Mouse (Mus musculus) layer of hippocampus, adult 2 months (tissue): Measurements from ENCODE around the gene Rbpms2. TPM values are rescaled to one million over a fixed set of nuclear protein-coding genes. Genes with fewer than 3 reads are reported as not detected.

ENCODE experiments used
- DNase-seq, 2 experiments: peaks; one replicate each; pipeline ENCODE4 v3.0.0; 2022; ENCODE audit warnings: low spot score in 2 of 2
- H3K27ac ChIP-seq: fragments of 200-600 bp; 2 replicates; pipeline ENCODE4 v1.8.1; 2022
- H3K4me3 ChIP-seq: fragments of 200-600 bp; 2 replicates; pipeline ENCODE4 v1.8.1; 2022; ENCODE audit warnings: mild to moderate bottlenecking
- CTCF ChIP-seq: fragments of 200-600 bp; conservative IDR thresholded peaks from 2 replicates; pipeline ENCODE4 v1.8.1; 2022; ENCODE audit warnings: antibody characterized with exemption, mild to moderate bottlenecking, moderate library complexity
- total RNA-seq, 2 experiments: library from RNA; stranded (reverse); gene quantifications; 2 replicates each; pipeline ENCODE4 v1.2.3; 2021

The Rbpms2 gene
- total RNA-seq, 2 experiments from 2014 or later, result 2.1 to 2.8 TPM

GRCm38 (mm10) chr9:65600951-65601350, 28.5 kb upstream of the Rbpms2 start:
- Histone ChIP-seq H3K27ac (no peak overlapping the region), H3K4me3 (no peak overlapping the region)
- DNase-seq, result no peak
- no peak for TF ChIP-seq CTCF

- peak; percentile 71 for TF ChIP-seq CTCF
- Histone ChIP-seq H3K4me3 (no peak overlapping the region), H3K27ac (no peak overlapping the region)
- peak in 1 of 2 experiments; percentile 24 for DNase-seq
Measured at GRCm38 (mm10) chr9:65603401-65604102, 25.9 kb upstream of the Rbpms2 start.

DNA sequence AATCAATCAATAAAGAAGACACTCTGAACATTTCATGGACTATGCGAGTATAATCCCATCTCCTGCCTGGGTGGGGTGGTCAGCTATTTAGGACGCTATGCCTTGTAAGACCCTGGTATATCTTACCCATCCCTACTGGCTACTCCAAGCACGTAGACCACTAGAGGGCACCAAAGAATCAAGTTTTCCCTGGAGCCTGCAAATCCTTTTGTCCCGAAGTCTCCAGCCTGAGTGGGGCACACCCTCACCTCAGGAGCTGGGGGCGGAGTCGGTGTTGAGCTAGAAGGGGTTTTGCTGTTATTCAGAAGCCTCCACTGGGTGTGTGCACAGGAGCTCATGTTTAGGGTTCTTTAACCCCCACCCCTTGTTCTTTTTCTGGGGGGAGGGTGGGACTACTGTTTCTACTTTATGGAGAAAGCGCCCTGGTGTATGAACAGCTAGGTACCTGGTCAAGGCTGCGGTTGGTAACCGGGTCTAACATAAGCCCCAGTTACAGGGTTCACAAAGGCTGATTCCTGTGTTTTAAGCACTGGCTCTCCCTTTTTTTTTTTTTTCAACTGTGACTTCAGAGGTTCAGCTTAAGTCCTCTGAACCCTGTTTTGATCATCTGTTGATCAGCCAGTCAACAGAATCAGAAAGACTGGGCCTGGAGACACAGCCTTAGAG, 23.8 kb upstream of the Rbpms2 start:
- peak; percentile 88 for TF ChIP-seq CTCF
- Histone ChIP-seq H3K27ac (no peak overlapping the region), H3K4me3 (no peak overlapping the region)
- peak; percentile 42 to 67 for DNase-seq

DNA sequence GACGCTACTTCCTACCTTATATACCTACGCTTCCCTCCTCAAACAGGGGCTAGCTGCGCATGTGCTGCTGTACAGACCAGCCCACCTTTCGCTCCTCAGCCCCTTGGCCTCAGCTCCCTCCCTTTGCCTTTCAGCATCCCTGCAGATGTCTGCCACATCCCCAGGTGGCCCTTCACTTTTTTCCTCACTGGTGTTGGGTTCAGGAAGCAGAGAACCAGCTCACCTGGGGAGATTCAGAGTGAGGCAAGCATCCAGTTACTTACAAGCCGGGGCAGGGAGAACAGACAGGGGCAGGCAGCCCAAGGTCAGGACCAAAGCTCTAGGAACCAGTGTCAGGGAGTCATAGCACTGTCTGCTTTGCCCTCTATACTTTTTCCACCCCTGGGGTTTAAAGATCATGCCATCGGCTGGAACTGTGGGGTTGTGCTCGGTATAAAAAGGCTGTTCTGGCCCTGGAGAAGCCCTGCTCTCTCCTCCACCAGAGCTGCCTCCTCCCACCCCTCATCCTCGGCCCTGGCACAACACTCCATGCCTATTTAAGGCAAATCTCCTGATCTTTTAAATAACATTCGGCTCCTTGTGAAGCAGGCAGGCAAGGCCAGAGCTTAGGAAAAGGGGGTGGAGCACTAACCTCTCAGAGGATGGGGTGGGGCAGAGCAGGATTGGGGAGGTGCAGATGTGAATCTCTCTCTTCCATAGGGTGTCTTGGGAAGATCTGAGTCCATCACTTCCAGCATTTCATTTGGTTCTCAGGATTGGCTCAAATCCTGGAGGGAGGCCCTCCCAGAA, 22.9 kb upstream of the Rbpms2 start:
- TF ChIP-seq CTCF, result no peak
- Histone ChIP-seq H3K4me3 (no peak overlapping the region), H3K27ac (no peak overlapping the region)
- no peak for DNase-seq

DNA sequence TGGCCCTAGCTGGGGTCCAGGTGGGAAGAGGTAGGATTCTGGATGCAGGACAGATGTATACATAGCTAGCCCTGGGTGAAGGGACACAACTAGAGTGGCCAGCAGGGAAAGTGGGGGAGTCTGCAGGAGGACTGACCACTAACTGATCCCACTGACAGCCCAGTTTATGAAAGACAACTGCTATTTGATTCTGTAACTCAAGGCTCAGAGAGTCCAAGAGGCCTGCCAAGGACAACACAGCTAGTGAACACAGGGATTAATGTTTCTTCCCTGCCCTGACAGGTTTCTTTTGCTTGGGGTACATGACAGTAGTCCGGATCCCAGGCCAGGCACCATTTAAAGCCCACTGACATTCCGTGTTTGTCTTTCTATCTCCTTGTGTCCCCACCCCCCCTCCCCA, 22.3 kb upstream of the Rbpms2 start:
- no peak overlapping the region for H3K4me3 ChIP-seq
- no peak for DNase-seq
- no peak overlapping the region for H3K27ac ChIP-seq
- no peak for TF ChIP-seq CTCF

GRCm38 (mm10) chr9:65611969-65612486, 17.4 kb upstream of the Rbpms2 start:
- H3K4me3 ChIP-seq, result no peak overlapping the region
- no peak for DNase-seq
- no peak overlapping the region for H3K27ac ChIP-seq
- no peak for TF ChIP-seq CTCF

- H3K4me3 ChIP-seq, result no peak overlapping the region
- H3K27ac ChIP-seq, result no peak overlapping the region
- no peak for DNase-seq
- no peak for TF ChIP-seq CTCF
Measured at GRCm38 (mm10) chr9:65613098-65613497, 16.4 kb upstream of the Rbpms2 start.

DNA sequence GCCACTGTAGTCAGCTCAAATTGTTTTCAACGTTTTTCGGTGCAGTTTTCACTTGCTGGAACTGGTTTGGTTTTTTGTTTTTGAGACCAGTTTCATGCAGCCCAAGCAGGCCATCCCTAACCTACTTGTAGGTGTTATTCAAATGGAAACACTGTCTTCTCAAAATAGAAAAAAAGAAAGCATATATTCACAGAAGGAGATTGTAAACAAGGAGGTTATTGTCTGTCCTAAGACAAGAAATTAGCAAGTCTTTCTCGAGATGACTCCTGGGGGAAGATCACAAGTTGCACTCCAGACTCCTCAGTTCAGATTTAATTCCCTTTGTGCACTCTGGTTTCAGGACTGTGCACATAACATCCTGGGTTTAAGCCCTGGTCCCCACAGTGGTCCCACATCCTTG, 10.1 kb upstream of the Rbpms2 start:
- no peak for DNase-seq
- H3K27ac ChIP-seq, result no peak overlapping the region
- no peak overlapping the region for H3K4me3 ChIP-seq
- TF ChIP-seq CTCF, result no peak

GRCm38 (mm10) chr9:65621196-65621595, 8.3 kb upstream of the Rbpms2 start:
- DNase-seq, result no peak
- TF ChIP-seq CTCF, result no peak
- H3K4me3 ChIP-seq, result no peak overlapping the region
- H3K27ac ChIP-seq, result no peak overlapping the region

DNA sequence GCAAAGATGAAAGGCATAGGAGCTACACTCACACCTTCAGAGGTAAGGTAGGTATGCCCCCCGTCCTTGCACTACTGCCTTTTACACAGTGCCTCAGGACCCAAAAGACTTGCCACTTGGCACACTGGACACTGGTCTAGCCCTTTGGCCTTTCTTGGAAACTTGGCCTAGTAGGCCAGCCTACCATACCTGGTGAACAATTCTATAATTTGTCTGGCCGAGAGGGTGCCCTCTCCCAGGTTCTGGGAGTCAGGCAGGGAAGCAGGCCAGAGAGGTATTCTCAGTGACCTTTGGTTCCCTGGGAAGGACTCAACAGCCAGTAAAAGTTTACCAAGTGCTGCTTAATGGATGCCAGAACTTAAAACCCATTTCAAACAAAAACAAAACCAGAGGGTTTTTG, 7.8 kb upstream of the Rbpms2 start:
- no peak overlapping the region for H3K4me3 ChIP-seq
- no peak overlapping the region for H3K27ac ChIP-seq
- no peak for TF ChIP-seq CTCF
- no peak for DNase-seq

DNA sequence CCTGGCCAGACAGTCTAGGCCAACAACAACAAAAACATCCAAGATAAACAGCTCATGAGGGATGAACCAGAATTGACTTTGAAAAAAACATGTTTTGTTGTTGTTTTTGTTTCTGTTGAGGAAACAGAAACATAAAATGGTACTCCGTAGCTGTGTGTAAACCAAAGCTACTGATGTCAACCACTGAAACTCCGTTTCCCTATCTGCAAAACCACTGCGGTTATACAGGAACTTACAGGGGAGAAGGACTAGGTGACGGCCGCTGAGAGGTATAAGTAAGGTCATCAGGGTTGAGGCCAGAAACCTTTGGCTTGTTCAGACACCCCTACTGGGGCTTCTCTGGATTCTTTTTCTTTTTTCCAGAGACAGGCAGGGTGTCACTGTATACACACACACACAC, 6.6 kb upstream of the Rbpms2 start:
- no peak overlapping the region for H3K4me3 ChIP-seq
- TF ChIP-seq CTCF, result no peak
- DNase-seq, result no peak
- no peak overlapping the region for H3K27ac ChIP-seq

- Histone ChIP-seq H3K27ac (no peak overlapping the region), H3K4me3 (no peak overlapping the region)
- TF ChIP-seq CTCF, result no peak
- no peak for DNase-seq
Measured at GRCm38 (mm10) chr9:65624266-65624665, 5.2 kb upstream of the Rbpms2 start.
